Mouse (Mus musculus): ENCODE measurements around the gene Mxi1.

The Mxi1 gene

DNA sequence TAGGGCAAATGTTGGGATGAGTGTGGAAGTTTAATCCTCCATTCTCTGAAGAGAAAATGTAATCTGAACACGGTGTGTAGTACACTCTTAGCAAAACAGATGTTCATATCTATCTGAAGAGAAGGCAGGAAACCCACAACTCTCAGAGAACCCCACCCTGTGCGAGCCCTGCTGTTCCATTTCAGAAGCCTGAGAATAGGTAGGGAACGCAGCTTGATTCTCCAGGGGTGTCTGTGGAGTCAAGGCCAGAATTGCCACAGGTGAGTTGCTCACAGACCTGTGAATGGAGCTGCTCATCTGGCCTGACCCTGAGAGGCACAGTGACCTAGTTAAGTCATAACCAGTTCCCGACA lies 10.5 kb upstream of the Mxi1 start:
- DNase-seq (ENCODE audit: inconsistent ontology term) = no peak

DNA sequence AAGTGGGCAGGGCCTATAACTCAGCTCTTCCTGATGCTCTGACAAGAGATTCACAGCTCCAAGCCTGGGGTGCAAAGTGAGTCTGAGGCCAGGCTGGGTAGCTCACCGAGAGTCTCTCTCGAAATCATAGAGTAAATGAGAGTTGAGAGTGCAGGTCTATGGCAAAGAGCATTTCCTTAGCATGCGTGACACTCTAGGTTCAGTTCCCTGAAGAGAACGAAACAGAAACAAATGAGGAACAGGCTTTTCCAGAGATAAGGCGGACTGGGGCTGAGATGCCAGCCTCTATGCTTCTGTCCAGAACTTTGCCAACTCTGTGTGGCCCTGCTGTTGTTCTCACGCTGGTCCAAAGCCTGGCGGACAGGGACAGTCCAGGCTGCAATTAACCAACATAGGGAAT lies 6.9 kb upstream of the Mxi1 start:
- no peak for DNase-seq (ENCODE audit: inconsistent ontology term)

- DNase-seq (ENCODE audit: inconsistent ontology term) = no peak
These were observed 4.7 kb upstream of the Mxi1 start for GRCm38 (mm10) chr19:53305621-53306020.

DNA sequence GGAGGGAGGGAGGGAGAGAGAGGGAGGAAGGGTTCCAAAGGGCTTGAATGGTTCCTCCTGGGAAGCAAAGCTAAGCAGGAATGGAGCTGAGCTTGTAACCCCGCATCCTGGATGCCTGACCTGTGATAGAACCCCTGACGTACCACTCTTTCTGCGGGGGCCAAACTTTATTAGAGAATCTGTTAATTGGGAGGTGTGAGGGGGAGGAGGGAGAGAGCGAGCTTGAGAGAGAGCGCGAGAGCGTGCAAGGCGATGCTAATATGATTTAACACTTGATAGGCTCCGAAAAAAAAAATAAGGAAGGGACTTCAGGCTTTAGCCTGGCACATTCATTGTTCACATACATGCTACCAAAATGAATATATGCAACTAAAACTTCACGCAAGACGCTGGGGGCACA lies 3.6 kb upstream of the Mxi1 start:
- DNase-seq (ENCODE audit: inconsistent ontology term) = no peak

DNA sequence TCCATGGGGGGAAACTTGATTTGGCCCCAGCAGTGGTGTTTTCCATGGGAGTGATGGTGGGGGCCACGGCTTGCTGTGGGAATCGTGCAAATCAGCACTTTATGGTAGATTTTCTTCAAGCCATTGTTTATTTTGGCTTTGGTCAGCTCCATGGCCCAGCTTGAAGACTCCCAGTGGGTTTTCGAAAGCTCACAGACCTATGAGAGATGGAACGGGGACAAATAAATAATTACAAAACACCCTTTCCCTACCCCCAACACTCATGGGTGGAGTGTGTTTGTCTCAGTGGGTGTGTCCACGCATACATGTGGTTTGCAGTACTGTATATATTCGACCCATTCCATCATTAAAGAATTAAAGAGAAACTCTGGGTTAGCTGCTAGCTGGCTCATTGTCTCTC lies 3.1 kb upstream of the Mxi1 start:
- no peak for DNase-seq (ENCODE audit: inconsistent ontology term)

DNA sequence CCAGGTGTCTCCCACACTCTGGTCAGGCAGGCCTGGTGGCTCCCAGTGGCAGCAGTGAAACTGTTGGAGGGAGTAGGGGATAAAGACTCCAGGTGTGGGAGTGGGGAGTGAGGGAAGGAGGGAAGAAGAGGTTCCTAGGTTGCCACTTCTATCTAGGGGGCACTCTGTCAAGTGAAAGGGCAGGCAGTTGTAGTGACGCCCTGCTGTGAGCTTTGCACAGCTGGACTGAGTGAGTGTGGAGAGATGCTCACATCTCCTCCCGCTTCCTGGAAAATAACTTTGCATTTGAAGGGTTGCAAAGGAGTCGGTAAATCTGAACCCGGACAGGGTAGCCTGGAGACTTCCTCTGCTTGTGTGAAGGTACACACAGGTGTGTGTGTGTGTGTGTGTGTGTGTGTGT lies 687 bp upstream of the Mxi1 start:
- no peak for DNase-seq (ENCODE audit: inconsistent ontology term)

- peak; percentile 66 for DNase-seq (ENCODE audit: inconsistent ontology term)
These were observed 629 bp downstream of the Mxi1 start for GRCm38 (mm10) chr19:53310771-53311523.

DNA sequence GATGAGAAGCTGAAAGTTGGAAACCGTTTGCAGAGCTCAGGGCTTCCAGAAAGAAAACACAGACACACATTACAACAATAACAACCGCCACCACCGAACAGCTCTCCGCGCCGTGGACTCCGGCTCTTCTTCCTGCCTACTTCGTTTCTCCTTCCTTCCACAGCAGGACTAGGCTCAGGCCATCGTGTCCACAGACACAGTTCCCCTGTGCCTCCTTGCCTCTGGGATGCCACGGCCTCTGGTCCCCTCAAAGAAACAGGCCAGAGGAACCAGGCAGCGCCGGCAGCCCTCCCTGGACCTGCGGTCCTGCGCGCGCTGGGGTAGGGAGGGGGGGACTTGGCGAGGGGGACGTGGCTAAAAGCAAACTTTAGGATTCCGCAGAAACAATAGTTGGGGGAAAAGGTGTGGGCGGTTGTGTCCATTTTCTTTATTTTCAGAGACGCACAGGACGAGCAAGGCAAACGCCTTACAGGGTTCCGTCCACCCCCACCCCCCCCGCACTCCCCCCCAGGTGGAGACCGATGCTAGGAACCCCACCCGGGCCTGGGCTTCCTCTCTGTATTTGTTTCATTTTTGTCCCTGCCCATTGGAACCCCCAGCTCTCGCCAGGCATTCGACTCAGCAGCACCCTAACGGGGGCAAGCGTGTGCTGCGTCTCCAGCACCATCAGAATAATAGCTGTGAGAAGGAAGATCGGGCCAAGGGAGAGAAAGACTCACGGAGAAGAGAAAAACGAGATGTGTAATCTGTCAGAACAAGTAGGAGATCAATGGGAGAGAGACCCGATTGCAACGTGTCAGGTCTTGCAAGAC lies 1.4 kb downstream of the Mxi1 start:
- peak; percentile 54 for DNase-seq (ENCODE audit: inconsistent ontology term)

DNA sequence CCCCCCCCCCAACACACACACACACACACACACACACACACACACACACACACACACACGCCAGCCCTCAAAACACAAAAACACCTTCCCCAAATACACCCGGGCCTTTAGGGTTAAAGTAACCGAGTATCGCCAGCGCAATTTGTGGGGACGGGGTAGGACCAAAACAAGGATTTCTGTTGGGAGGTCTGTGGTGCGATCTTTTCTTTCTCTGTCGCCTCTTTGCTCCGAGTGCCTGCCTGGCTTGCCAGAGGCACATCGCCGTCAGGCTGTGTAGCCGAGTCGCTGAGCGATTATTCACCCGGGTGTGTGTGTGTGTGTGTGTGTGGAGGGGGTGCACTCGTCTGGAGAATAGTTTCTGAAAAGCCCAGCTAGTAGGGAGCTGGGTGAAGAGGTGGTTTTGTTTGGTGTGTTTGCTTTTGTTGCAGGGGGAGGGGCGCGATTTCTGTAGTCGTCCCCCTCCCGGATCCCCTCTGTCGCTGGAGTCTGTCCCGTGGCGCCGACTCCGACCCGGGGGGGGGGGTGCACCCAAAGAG lies 2.1 kb downstream of the Mxi1 start:
- peak; percentile 72 for DNase-seq (ENCODE audit: inconsistent ontology term)

- peak; percentile 78 for DNase-seq (ENCODE audit: inconsistent ontology term)
These were observed 2.8 kb downstream of the Mxi1 start for GRCm38 (mm10) chr19:53312951-53313683.

DNA sequence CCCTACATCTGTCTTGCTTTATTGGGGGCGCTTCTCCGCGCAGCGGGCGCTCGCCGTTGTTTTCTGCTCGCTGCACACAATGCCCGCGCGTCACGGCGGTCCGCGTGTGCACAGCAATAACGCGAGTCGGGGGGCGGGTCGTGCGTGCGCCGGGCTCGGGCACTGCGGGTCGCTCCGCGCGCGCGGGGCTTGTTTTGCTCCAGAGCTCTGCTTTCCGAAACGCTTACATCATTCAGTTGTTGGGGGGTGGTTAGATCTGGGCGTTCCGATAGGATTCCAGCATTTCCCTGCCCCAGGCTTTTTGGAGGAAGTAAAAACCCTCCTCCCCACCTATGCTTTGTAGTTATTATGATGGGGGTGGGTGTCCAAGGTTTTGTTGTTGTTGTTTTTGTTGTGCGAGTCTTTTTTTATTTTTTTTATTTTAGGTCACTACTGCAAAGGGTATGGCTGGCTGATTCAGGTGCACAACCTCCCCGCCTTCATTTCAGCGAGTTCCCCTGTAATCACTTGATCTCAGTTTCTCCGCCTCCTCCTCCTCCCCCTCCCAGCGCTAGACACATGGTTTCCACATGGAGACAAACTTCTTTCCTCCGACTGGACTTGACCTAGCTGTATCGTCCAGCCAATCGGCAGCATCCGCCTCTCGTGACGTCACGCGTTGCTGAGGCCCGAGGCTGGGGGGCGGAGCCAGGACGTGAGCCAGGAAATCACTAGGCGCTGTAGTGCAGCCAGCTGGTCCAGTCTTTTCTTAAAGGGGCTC lies 3.5 kb downstream of the Mxi1 start:
- peak; percentile 99 for DNase-seq (ENCODE audit: inconsistent ontology term)

- no peak for DNase-seq (ENCODE audit: inconsistent ontology term)
These were observed 4.4 kb downstream of the Mxi1 start for GRCm38 (mm10) chr19:53314530-53315208.

DNA sequence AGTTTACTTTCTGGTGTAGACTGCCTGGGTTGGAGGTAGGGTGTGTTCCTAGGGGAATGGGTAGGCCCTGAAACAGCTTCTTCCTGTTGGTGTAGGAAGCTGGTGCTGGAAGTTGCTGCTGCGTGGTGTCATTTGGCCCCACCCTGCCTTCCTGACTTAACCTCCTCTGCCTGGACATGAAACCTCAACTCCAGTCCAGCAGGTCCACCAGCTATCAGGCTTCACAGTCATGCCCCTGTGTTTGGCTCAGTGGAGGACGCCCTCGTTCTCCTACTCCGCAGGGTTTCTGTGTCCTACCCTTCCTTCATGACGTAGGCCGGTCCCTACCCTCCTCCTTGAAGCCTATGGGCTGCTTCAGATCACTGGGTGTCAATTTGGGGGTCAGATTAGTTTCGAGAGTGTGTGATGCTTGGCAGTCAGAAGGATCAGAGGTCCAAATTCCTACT lies 4.9 kb downstream of the Mxi1 start:
- no peak for DNase-seq (ENCODE audit: inconsistent ontology term)

GRCm38 (mm10) chr19:53316105-53316504 lies 5.8 kb downstream of the Mxi1 start:
- no peak for DNase-seq (ENCODE audit: inconsistent ontology term)

- no peak for DNase-seq (ENCODE audit: inconsistent ontology term)
These were observed 6.6 kb downstream of the Mxi1 start for GRCm38 (mm10) chr19:53316963-53317362.

DNA sequence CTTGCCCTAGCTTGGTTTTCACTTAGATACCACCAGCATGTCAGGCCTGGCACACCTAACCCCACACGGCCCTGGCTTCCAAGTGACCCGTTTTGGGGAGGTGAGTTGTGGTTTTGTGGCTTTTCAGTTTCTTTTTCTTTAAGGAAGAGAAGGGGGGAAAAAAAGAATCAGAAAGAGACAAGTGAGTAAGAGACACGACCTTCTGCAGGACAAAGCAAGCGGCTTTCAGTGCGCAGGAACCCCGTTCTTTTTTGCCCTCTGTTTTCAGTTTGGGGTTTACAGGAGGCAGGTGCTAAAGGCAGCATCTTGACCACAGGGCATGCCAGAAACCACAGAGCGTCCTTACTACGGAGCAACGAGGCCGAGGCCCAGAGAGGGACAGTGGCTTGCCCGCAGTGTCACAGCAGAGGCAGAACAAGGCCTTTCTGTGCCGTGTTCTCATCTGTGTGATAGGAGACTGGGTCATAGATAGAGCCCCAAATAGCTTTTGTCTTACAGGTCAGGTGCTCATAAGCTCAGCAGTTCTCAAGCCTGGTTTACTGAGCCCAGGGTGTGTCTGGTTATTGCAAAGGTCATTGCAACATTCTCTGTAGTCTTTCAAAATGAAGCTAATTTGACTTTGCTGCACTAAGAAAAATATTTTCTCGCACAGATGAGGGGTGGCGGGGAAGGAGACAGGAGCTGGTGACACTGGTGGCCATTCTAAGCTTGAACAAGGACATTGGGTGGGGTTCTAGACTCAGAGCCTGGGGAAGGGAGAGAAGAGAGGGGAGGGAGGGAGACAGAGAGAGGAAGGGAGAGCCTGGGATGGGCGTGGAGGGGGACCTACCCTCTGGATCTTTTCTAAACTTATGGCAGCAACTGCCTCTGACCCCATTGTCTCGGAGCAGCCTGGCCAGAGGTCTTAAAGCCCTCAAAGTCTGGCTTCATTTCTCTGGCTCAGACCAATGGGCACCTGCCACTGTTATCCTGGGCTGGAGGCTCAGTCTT lies 8.1 kb downstream of the Mxi1 start:
- DNase-seq (ENCODE audit: inconsistent ontology term) = no peak

DNA sequence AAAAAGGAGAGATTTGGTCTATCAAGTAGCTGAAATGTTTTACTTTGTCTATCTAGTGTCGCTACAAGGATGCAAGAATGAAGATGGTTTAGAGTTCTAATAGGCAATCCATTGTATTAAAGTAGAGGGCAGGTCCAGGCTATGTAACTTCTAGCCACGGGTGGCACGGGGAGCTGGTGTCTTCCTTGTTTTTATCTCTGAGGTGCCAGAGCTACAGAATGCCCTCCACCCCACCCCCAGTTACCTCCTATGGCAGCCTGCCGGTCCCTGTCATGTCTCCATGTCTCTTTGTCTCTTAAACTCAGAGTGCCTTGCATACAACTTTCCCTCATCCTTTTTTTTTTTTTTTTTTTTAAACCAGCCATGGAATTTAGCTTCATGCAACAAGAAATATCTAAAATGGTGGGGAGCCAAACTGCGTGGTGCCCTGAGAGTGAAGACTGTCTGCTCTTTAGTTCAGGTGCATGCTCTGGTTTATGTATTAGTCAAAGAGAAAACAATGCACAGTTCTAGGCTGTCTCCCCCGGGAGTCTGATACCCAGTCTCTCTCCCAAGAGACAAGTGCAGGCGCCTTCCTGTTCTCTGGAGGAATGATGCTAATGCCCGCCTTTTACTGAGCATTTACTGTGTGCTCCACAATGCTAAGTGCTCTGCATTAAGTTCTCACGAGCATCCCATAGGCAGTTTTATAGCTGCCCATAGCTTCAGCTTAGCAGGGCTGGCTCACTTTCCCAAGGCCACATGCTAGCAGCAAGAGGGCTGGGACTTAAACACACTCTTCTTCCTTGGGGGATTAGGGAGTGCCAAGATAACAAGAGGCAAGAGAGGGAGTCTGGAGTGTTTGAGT lies 10.2 kb downstream of the Mxi1 start:
- DNase-seq (ENCODE audit: inconsistent ontology term) = no peak

GRCm38 (mm10) chr19:53321273-53321672 lies 11.0 kb downstream of the Mxi1 start:
- no peak for DNase-seq (ENCODE audit: inconsistent ontology term)
